Mouse (Mus musculus) yolk sac, embryonic 10.5 days (tissue): Measurements from ENCODE around the gene Wnt5a.

ENCODE experiments used
- DNase-seq: peaks from one replicate; pipeline ENCODE4 v3.0.0-alpha.2; 2017; ENCODE audit warnings: low spot score

The Wnt5a gene

DNA sequence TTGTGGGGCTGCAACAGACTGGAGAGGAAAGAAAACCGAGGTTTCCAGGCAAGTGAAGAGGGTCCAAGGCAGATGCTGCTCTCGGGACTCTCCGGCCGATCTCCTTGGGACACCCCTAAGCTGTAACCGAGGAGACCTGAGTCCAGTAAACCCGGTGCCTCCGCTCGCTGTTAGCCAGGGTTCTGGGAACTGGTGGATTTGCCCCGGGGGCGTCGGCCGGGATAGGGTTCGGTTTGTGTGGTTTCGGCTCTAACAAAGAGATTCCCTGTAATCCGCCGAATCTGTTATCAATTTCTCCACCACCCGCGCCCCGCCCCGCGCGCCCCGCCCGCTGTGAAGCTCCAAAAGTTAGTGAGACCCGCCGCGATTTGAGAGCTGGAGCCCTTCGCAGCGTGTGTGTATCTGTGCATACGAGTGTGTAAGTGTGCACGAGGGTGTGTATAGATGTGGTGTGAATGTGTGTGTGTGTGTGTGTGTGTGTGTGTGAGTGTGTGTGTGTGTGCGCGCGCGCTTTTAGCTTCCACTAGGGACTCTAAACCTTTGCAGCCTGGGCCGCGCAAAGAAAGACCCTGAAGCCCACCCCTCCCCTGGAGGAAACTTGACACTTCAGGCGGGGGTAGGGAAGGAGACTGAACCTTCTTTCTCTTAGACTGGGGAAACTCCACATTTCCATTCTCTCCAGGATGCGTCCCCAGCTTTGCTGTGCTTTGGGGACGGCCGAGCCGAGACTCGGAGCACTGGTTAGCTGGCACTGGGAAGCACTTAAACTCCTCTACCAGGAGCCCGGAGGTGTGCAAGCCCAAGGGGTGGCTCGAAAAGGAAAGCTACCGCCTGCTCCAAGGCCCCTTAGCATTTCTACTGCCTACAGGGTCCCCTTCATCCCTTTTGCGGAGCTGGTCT lies 5.1 kb downstream of the Wnt5a start:
- DNase-seq, result peak; percentile 55

- DNase-seq, result peak; percentile 18
These were observed 5.9 kb downstream of the Wnt5a start for GRCm38 (mm10) chr14:28510341-28511028.

GRCm38 (mm10) chr14:28511029-28511651 lies 6.6 kb downstream of the Wnt5a start:
- DNase-seq, result peak; percentile 23

GRCm38 (mm10) chr14:28512805-28513590 lies 8.4 kb downstream of the Wnt5a start:
- no peak for DNase-seq

DNA sequence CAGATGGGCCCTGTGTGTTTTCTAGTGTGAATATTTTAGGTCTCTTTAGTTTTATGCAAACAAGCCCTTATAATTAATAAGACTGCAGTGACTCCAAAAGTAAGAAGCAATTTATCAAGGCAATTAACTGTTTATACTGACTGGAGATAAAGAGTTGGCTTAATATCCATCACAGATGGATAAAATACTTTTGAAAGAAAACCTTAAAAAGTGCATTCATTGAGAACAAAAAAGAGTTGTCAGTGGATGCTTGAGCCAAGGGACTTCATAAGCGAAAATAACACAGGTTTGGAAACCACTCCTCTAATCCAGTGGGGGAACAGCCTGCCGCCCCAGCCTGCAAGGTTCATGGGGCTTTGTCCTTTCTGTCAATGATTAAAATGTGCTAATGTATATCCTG lies 9.6 kb downstream of the Wnt5a start:
- no peak for DNase-seq

DNA sequence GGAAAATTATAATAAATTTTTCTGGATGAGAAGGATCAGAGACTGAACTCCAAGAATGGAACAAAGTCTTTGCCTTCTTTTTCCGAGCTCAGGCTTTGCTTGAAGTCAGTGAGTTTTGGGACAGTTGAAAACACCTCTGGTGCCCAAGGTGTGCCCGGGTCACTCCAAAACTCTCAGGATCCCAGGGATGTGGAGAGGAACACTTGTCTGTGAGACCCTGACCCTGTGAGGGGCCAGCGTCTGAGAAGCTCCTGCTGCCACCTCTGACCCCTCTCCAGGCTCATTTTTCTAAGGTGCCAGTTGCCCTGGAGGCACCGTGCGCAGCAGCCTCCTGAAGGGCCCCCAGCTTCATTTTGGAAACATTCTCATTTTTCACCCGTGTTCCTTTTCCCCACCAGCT lies 10.8 kb downstream of the Wnt5a start:
- no peak for DNase-seq

- no peak for DNase-seq
These were observed 13.3 kb downstream of the Wnt5a start for GRCm38 (mm10) chr14:28517631-28518560.

DNA sequence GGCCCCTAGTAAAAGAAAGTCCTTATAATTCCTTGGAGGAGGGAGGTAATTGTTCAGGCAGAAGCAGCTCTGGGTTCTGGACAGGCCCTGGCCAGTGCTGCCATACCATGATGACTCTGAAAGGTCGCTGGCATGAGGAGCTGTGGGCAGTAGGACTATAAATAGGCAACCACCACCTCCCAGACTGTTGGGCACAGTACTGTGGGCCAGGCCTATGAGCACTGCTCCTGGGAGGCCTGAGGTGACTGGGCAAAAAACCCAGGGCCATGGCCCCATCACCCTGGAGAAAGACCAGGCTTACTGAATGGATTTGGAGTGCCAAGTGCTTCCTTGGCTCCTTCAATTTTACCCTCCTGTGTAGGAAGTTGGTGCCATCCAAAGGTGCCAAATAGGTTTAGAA lies 16.6 kb downstream of the Wnt5a start:
- DNase-seq, result no peak

DNA sequence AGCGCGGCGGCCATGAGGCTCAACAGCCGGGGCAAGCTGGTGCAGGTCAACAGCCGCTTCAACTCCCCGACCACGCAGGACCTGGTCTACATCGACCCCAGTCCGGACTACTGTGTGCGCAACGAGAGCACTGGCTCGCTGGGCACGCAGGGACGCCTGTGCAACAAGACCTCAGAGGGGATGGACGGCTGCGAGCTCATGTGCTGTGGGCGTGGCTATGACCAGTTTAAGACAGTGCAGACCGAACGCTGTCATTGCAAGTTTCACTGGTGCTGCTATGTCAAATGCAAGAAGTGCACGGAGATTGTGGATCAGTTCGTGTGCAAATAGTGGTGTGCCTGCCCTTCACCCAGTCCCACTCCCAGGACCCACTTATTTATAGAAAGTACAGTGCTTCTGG lies 18.1 kb downstream of the Wnt5a start:
- no peak for DNase-seq

DNA sequence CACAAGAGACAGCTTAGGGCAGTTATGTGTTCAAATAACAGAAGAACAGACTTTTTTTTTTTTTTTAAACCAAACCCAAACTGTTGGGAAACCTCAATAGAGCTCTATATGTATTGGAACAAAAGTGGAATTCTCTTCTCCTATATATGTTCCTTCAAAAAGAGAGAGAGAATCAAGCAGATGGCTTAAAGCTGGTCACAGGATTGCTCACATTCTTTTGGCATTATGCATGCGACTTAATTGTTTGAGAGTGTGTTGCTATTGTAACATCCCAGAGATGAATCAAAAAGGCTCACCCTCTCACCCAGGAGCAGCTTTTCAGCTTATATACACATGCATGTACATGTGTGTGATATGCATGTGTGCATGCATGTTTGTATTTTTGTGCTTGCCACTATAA lies 21.0 kb downstream of the Wnt5a start:
- no peak for DNase-seq

DNA sequence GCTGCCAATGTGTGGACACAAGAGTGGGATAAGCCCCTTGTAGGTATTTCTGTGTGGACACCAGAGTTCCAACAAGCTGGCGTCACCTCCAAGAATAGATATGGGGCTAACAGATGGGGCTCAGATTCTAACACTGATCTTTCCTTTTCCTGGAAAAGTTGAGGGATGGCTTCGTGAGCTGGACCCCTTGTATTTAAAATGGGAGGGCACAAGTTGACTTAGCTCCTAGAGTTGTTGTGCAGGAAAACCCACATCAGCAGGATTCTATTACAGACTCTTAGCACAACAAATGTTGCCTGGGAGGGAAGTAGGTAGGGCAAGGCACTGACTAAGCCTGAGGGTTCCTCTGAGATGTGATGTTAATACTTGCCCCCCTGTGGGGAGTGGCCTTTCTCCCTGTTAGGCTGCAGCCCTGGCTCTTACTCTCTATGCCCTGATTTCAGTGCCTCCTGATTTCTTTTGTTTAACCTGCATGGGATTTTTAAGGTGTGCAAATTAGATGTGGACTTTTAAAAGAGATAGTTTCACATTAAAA lies 23.7 kb downstream of the Wnt5a start:
- DNase-seq, result no peak

GRCm38 (mm10) chr14:28531531-28531930 lies 27.0 kb downstream of the Wnt5a start:
- no peak for DNase-seq

DNA sequence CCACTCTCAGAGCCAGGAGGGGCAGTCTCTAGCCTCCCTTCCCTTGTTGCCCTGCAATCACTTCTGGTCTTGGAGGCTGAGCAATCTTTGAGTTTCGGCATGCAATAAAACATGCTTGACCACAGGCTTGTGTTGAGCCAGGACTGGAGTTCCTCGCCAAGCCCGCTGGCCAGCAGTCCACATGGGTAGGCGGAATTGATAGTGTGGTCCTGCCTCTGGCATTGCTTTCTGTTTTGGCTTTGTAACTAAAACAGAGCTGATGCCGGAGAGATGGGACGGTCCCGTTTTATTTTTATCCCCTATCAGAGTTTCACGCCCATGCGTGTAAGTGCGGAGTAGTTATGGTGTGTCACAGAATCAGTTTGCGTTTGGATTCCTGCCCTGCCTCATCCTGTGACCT lies 28.4 kb downstream of the Wnt5a start:
- DNase-seq, result no peak

GRCm38 (mm10) chr14:28533876-28534275 lies 29.3 kb downstream of the Wnt5a start:
- DNase-seq, result no peak

DNA sequence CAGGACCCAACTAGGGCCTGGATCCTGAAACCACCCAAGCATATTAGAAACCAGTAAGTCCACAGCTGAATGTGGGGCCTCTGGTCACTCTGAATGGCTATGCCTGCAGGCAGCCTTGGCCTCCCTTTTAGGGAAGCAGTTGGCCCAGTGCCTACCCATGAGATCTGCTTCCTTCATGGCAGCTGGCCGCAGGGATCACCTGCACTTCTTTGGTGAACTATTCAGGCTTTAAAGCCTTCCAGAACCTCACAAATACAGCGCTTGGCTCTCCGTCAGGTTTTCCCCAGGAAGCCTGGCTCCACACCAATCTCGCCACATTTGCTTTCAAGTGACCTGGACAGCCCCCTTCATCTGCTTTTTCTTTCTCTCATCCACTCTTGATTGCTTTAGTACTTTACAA lies 31.3 kb downstream of the Wnt5a start:
- DNase-seq, result no peak

DNA sequence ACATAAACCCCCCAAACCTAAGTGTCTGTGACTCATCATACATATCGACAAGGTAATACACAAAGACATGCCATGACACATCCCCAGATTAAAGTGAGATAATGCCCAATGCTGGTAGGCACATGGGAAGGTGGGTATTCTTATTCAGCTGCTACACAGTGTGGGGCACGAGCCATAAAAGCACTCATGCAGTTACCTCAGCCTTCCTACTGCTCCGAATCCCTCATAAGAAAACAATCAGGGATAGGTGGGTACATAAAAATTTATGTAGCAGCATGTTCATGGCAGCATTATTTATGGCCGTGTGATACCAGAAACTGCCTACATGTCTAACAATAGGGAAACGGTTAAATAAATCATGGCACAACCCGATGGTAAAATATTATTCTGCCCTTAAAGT lies 35.0 kb downstream of the Wnt5a start:
- no peak for DNase-seq

DNA sequence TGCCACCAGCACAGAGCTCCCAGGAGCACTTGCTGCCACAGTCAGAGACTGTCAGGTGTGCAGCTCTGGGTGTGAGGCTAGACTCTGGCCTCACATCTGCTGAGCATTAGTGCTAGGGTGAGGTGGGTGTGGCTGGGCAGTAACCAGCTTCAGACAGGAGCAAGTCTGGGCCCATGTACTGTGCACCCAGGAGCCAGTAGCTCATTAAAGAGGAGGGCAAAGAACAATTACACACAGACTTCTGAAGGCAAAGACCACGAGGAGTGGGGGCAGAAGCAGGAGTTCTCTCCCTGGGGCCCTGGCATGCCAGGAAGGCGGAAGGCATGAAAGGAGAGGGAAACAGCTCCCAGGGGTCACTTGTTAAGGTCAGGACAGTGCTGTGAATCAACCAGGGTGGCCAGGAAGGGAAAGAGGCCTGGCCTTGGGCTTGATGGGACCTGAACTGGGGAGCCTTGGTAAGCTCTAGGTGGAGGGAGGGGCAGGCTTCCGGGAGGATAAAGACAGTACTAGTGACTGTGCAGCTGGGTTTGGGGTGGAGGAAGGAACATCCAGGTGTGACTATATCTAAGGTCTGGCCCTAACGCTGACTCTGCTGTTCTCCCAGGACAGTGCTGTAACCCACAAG lies 37.7 kb downstream of the Wnt5a start:
- peak; percentile 9 for DNase-seq

DNA sequence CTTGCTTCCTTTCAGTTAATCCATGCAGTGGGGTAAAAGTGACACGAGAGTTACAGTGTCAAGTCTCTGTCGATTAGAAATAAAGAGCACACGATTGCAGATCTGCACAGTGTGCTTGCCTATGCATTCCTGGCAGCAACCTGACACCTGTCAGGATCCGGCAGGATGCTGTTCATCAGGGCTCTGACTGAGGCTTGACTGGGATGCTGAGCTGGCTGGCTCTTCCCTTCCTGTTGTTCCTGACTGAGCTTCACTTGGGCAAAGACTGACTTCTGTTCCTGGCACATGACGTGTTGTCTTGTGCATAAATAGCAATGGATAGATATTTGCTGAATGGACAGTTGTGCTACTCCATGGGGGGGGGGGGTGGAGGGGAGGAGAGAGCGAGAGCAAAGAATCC lies 57.3 kb downstream of the Wnt5a start:
- no peak for DNase-seq
